Mouse (Mus musculus) WW6 (cell line): ENCODE data around the gene Apbb2.

Source experiments
- DNase-seq: peaks from one replicate; pipeline ENCODE4 v3.0.0-alpha.2; 2013; ENCODE audit warnings: low read depth, low spot score

Apbb2 gene

DNA sequence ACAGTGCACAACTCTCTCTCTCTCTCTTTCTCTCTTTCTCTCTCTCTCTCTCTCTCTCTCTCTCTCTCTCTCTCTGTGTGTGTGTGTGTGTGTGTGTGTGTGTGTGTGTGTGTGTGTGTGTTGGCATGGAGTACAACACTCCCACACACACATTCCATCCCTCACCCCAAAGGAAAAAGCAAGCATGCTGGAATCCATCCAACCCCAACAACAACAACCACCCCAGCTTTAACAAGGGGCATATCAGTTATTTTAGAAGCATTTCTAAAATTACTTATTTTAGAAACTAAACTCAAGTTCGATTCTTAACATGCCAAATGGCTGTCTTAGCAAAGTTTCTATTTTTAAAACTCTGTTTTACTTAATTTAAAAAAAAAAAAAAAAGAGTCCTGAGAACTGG is 68.9 kb downstream of the Apbb2 start:
- DNase-seq, result no peak

DNA sequence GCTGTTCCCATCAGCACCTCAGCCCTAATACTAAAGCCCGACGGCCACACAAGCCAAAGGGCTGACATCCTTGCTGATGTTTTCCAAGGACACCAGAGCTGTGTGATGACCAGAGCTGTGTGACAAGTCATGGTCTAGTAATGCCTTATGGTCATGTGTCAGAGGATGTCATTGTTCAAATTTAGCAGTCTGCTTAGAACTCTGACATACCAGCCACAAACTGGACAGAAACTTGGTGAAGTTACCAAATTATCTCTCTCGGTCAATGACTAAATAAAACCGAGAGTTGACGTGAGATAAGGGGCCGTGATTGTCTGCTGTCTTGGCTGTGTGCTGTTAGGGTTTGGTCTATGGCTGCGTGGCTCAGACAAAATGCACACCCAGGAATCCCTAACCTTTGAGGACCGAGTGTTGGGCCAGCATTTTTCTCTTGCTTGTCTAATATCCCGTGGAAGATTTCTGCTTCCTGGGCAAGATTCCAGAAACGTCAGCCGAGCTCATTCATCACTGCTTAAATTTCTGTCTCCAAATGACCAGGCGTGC is 71.5 kb downstream of the Apbb2 start:
- no peak for DNase-seq

- no peak for DNase-seq
Observed at GRCm38 (mm10) chr5:66545573-66546141, 72.9 kb downstream of the Apbb2 start.

DNA sequence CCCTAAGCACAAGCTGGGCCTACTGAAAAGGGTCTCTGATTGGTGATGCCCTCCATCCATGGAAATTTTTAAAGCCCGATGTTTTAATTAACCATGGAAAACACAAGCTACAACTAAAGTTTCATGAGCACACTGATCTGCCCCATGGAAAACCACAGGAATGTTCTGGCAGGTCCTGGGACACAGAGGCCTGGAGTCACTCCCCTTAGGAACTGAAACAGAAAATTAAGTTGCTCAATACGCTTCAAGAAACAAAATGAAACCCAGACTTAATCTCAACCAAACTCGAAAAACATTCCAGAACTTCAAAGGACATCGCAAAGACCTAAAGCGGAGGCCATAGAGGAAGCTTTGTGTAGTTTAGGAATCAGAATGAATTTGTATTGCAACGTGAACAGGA is 74.8 kb downstream of the Apbb2 start:
- no peak for DNase-seq

- DNase-seq, result no peak
Observed at GRCm38 (mm10) chr5:66543344-66543743, 75.2 kb downstream of the Apbb2 start.

- no peak for DNase-seq
Observed at GRCm38 (mm10) chr5:66542521-66542920, 76.1 kb downstream of the Apbb2 start.

DNA sequence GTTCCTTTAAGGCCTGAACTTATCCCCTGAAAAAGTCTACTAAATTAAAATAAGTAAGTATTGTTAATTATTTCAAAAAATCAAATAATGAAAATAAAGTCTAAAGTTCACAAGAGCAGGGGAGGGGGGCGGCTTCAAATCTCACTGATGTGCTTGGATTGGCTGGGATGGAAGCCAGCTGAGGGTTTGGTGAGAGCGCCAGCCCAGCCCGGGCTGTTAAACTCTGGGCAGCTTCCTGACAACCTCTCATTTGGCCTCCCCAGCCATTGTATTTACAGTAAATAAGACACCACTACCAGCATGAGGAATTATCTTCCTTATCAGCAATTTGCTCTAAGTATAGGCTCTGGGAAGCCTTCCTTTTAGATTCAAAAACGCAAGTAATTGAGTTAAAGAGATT is 77.2 kb downstream of the Apbb2 start:
- DNase-seq, result no peak

DNA sequence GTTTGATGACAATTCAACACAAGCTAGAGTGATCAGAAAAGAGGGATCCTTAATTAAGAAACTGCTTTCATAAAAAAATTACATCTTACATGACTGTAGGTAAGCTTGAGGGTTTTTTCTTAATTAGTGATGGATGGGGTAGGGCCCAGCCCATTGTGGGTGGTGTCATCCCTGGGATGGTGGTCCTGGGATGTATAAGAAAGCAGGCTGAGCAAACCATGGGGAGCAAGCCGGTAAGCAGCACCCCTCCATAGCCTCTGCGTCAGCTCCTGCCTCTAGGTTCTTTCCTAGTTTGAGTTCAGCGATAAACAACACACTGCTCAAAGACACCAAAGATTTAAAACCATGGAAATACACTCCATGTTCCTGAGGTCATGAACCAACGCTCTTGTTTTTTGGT is 78.3 kb downstream of the Apbb2 start:
- DNase-seq, result no peak

DNA sequence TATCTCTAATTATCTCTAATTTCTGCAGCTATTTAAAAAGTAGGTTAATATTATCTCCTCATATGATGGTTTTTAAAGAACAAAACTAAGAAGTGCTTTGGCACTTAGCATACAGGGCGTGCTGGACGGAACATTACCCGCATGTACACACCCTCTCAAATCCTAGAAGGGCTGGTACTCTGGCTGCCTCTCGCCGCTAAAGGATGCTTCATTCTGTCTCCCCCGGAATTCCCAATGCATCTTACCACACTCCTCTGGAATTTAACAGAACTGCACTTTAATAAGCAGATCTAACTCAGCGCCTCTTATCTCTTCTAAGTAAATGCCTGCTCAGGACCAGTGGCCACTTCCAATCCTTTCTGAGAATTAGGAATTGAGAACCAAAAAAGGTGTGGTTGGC is 80.8 kb downstream of the Apbb2 start:
- DNase-seq, result no peak

DNA sequence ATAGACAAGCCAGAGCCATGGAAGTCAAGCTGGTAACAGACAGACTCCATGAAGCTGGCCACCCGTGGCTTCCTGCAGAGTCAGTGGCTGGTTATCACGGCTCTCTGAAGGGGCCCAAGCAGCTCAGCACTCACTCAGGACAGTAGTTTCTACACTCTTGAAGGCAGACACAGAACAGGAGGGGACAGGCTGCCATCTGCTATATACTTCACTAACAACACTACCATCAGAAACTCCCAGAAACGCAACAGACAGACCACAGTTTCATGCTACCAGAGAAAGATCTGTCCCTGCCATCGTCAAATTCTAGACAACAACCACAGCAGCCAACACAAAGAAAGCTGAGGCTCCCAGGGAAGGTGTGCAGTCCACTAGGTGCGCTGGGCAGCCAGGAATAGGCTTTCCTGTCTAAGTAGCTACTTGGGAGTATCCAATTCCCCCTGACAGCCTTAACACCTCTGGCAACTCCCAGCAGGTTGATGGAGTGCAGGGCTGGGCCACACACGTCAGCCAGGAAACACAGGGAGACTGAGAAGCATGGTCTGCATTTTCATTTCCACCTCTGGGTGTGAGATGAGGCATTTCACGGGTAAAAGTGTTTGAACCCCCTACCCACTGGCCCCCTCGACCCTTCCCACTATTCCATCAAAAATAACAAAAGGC is 81.8 kb downstream of the Apbb2 start:
- no peak for DNase-seq

GRCm38 (mm10) chr5:66535566-66536236 is 82.9 kb downstream of the Apbb2 start:
- DNase-seq, result no peak

DNA sequence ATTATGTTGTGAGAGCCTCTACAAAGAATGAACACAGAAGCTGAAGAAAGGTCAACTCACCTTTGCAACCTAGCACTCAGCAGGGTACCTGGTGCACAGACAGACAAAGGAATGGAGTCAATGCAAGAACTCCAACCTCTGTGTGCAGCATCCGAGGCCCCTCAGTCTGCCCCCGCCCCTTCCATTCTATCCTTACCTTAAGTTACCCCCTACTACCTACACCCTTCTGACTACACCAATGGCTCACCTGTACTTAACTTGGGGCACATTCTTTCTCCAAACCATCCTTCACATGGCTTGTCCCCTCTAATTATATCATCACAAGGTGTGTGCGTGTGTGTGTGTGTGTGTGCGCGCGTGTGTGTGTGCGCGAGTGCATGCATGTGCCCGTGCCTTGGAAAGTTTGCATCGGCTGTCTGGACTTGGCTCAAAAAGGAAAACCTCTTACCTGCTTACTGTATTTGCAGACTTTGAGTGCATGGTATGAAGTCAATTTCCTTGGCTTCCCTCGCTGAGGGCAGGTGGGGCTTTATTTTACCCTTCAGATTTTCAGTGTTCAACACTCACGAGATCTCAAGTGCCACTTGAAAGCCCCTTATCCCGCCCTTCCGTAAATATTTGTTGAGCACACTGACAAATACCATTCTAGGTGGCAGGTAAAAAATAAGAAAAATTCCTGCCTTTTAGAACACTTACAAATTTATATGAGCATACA is 84.7 kb downstream of the Apbb2 start:
- no peak for DNase-seq

DNA sequence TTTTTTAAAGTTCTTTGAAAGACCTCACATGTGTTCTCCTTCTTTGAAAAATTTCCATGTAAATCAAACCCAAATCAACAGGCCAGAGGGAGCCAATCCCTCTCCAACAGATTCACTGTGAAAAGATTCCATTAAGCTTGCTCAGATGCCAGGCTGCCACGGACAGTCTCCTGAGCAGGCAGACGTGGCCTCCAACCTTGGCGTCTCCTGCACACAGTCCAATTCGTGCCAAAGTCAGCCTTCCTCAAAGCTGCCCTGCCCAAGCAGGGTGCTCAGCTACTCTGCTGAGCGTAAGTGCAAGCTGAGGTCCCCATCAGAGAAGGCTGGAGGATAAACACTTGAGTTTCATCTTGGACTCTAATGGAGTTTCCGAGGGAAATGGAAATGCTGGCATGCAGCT is 85.8 kb downstream of the Apbb2 start:
- DNase-seq, result no peak

GRCm38 (mm10) chr5:66530361-66530760 is 88.2 kb downstream of the Apbb2 start:
- DNase-seq, result peak; percentile 4

DNA sequence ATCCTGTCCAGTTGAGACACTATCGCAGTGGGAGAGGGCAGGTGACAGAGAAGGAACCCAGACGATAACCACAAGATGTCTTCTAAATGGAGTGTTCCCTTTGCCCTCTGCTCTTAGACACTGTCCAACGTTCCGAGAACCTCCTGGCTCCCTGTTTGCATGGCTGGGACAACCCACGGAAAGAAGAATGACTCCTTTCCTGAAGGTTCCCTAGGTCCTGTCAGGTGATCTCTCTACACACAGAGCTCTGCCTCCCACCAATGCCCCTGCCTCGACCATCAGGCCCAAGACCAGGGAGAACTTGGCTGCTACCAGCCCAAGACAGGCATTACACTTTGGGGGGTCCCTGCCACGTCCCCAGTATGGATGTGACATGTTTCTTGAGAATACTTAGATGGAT is 89.0 kb downstream of the Apbb2 start:
- DNase-seq, result no peak

GRCm38 (mm10) chr5:66528567-66528966 is 90.0 kb downstream of the Apbb2 start:
- DNase-seq, result no peak

DNA sequence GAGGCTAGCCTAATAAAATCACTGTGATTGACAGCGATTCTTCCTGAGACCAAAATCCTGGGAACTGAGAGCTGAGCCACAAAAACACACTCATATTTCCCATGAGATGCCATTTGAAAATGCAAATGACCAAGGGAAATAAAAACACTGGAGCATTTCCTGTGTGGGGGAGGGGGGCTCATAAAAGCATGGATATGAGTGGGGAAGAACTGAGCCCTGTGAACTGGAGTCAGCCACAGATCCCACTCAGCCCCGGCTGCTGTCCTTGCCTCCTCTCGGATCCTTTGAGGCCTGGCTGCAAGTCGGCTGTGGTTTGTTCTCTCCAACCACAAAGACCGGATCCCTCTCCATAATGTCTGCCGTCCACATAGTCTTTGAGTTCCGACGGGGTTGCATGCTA is 91.5 kb downstream of the Apbb2 start:
- DNase-seq, result no peak

DNA sequence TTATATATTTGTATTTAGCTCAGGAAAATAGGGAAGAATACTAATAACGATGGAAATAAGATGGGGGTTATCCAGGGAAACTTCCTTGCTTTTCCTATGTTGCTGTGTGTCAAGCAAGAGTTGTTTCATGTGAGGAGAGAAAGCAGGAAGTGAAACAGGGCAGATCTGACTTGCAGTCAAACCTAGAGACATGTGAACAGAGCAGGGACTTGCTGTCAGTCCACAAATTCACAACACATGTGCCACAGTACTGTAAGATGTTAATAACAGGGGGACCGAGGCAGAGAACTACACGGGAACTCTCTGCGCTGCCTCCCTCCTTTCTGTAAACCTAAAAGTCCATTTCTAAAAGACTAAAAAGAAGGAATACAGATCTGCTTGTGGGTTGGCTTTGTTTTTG is 93.6 kb downstream of the Apbb2 start:
- no peak for DNase-seq

DNA sequence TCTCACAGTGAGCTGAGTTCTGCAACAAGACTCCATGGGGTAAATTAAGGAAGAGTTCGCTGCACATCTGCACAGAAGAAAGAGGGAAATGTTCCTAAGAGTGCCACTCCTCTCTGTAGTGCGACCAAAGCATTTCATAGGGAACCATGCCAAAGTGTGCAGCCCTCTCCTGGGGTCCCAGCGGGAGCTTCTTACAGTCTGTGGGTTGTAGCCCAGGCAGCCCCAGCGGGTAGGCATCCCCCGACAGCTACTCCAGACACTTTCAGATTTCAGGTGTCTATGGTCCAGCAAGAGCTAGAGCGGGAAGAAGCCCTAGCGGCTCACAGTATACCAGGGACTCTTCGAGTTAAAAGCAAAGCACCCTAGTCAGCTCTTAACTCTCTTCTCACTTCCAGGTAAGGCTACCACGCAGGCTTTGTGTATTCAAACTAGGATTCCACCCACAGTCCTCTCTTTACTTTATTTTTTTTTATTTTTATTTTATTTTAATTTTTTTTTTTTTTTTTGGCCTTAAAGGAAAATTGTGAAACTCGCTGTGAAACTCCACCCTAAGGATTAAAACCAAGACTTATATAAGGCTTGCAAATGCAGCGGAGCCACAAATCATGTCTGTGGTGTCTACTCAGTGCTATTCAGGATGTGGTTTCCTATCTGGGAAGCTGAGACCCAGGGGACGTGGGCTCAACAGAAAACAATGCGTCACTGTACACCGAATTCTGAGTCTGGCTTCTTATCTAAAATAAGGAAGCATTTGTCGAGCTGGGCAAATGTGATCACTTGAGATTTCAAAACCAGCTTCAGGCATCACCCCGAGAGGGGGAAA is 94.7 kb downstream of the Apbb2 start:
- no peak for DNase-seq

DNA sequence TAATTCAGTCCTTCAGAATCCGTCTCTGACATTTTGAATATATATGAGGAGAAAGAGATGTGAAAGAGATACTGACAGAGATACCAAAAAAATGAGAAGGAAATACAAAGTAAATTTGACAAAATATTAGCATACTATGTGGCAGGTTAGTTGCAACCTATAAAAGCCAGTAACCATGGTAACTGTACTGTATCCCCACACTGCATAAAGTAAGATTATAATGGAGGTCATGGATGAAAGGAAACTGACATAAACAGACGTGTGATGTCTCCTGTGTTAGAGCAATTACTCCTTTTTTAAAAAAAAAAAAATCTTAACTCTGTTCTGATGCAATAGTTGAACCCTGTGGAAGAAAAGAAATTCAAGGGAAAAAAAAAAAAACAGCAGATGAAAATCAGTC is 97.3 kb downstream of the Apbb2 start:
- DNase-seq, result no peak

DNA sequence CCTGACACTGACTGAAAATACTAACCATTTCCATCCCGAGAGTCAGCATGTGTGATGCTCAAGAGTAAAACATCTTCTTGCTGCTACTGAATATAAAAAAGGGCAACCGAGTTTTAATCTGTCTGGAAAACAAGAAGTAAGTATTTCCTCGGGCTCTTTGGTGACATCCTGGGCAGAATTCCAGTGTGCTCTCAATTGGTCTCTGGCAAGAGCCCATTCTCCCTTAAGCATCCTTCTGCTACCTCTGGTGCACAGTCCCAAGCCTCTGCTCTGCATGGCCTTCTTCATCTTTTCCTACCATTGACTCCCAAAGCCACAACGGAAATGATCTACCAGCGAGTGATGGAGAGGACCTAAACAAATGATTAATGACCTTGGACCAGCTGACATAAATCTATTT is 99.1 kb downstream of the Apbb2 start:
- no peak for DNase-seq
